Mouse (Mus musculus) erythroblast, embryonic 14.5 days (primary cell): ENCODE measurements around the gene 6430628N08Rik.

ENCODE experiments used
- GATA1 ChIP-seq: IDR thresholded peaks from 2 replicates; pipeline ENCODE4 v1.6.1; 2012; ENCODE audit warnings: low read length, inconsistent platforms, mixed read lengths
- TAL1 ChIP-seq: IDR thresholded peaks from 3 replicates; pipeline ENCODE4 v1.6.1; 2012; ENCODE audit warnings: low read length, inconsistent platforms, mixed read lengths

GRCm38 (mm10) chr4:115856282-115856681 lies 34.2 kb upstream of the 6430628N08Rik start:
- TF ChIP-seq TAL1 (peak; percentile 75), GATA1 (peak; percentile 66)
